Mouse (Mus musculus) heart, postnatal 0 days (tissue): ENCODE data around the gene Ist1. TPM values are rescaled to one million over a fixed set of nuclear protein-coding genes. Genes with fewer than 3 reads are reported as not detected.

ENCODE experiments used
- ATAC-seq: fragments of 200-750 bp; cut with Nextera tagmentation; 2 replicates; pipeline ENCODE4 v1.8.0; 2017; ENCODE audit warnings: low read depth, moderate number of reproducible peaks, moderate library complexity; ENCODE audit not compliant: insufficient read depth
- DNase-seq: peaks from one replicate; pipeline ENCODE4 v3.0.0-alpha.2; 2016; ENCODE audit warnings: low spot score
- H3K27ac ChIP-seq: fragments of 300-500 bp; sonication (generic); 2 replicates; pipeline ENCODE4 v1.5.1; 2014; ENCODE audit warnings: low read depth, mild to moderate bottlenecking
- H3K27me3 ChIP-seq: fragments of 300-500 bp; sonication (generic); 2 replicates; pipeline ENCODE4 v1.6.1; 2014; ENCODE audit warnings: low read length, mixed read lengths; ENCODE audit not compliant: control insufficient read depth, insufficient read depth
- H3K36me3 ChIP-seq: fragments of 300-500 bp; sonication (generic); replicated peaks from 2 replicates; pipeline ENCODE4 v1.6.1; 2014; ENCODE audit warnings: low read length, mixed read lengths; ENCODE audit not compliant: control insufficient read depth, insufficient read depth
- H3K4me1 ChIP-seq: fragments of 300-500 bp; sonication (generic); 2 replicates; pipeline ENCODE4 v1.6.1; 2014; ENCODE audit warnings: antibody characterized with exemption; ENCODE audit not compliant: control insufficient read depth, insufficient read depth
- H3K4me2 ChIP-seq: fragments of 300-500 bp; sonication (generic); 2 replicates; pipeline ENCODE4 v1.6.1; 2014; ENCODE audit warnings: low read depth, mild to moderate bottlenecking, low read length, moderate library complexity
- H3K4me3 ChIP-seq: fragments of 300-500 bp; sonication (generic); 2 replicates; pipeline ENCODE4 v1.5.1; 2014; ENCODE audit warnings: low read depth, low read length
- H3K9ac ChIP-seq: fragments of 300-500 bp; sonication (generic); replicated peaks from 2 replicates; pipeline ENCODE4 v1.6.1; 2014; ENCODE audit warnings: low read depth, low read length, mixed read lengths
- H3K9me3 ChIP-seq: fragments of 300-500 bp; sonication (generic); replicated peaks from 2 replicates; pipeline ENCODE4 v1.6.1; 2016; ENCODE audit warnings: low read length; ENCODE audit not compliant: control insufficient read depth
- CTCF ChIP-seq: IDR thresholded peaks from 2 replicates; pipeline ENCODE4 v1.5.1; 2016; ENCODE audit warnings: antibody characterized with exemption, control low read depth, low read depth
- EP300 ChIP-seq: IDR thresholded peaks from 2 replicates; pipeline ENCODE4 v1.6.1; 2016; ENCODE audit warnings: antibody characterized with exemption, low read depth
- WGBS: fragments of 180-500 bp; shearing (Covaris S2); extraction: QIAGEN DNeasy Blood & Tissue Kit; methylation state at CpG from one replicate; pipeline ENCODE4 v1.1.7; 2014; 5-methylcytosine and 5-hydroxymethylcytosine counted together
- polyA plus RNA-seq: library from polyadenylated mRNA; unstranded; fragments of >200 nt; fragmentation: Nextera tagmentation; extraction: Ambion mirVana; gene quantifications from 2 replicates; pipeline ENCODE4 v1.2.1, GENCODE M21; 2015
- total RNA-seq: library from RNA; depleted of rRNA; stranded (reverse); fragments of >200 nt; gene quantifications from 2 replicates; pipeline ENCODE4 v1.2.3, GENCODE M21; 2014; ENCODE audit warnings: low replicate concordance

The Ist1 gene
- total and polyA plus RNA-seq, 2 experiments from 2014 or later = 65.3 to 70.5 TPM

GRCm38 (mm10) chr8:109650801-109651200 is 42.3 kb downstream of the Ist1 start:
- no peak for ATAC-seq
- no peaks in the 10 kb centered on the region for H3K4me1 ChIP-seq
- no peaks in the 10 kb centered on the region for H3K9me3 ChIP-seq
- DNase-seq = no peak
- H3K27me3 ChIP-seq = no peaks in the 10 kb centered on the region
- TF ChIP-seq EP300 (no peak), CTCF (no peak)
- no peak overlapping the region for H3K27ac ChIP-seq
- H3K4me3 ChIP-seq = no peak overlapping the region
- H3K4me2 ChIP-seq = no peak overlapping the region
- H3K9ac ChIP-seq = no peak overlapping the region
- 78% methylated on average over 10 of the region's 10 CpGs for WGBS
- no peaks in the 10 kb centered on the region for H3K36me3 ChIP-seq

GRCm38 (mm10) chr8:109648469-109648868 is 44.6 kb downstream of the Ist1 start:
- ATAC-seq = no peak
- no peak for TF ChIP-seq EP300
- no peak for TF ChIP-seq CTCF
- H3K4me3 ChIP-seq = no peak overlapping the region
- H3K27me3 ChIP-seq = no peaks in the 10 kb centered on the region
- DNase-seq = no peak
- no peak overlapping the region for H3K4me2 ChIP-seq
- H3K27ac ChIP-seq = no peak overlapping the region
- no peaks in the 10 kb centered on the region for H3K4me1 ChIP-seq
- 26% methylated on average over 7 of the region's 7 CpGs for WGBS
- no peak overlapping the region for H3K9ac ChIP-seq
- no peaks in the 10 kb centered on the region for H3K36me3 ChIP-seq
- no peaks in the 10 kb centered on the region for H3K9me3 ChIP-seq

GRCm38 (mm10) chr8:109647331-109647730 is 45.7 kb downstream of the Ist1 start:
- no peak for DNase-seq
- H3K9me3 ChIP-seq = no peaks in the 10 kb centered on the region
- WGBS = 53% methylated on average over 11 of the region's 11 CpGs
- H3K4me1 ChIP-seq = no peaks in the 10 kb centered on the region
- no peak overlapping the region for H3K9ac ChIP-seq
- H3K27me3 ChIP-seq = no peaks in the 10 kb centered on the region
- H3K36me3 ChIP-seq = no peaks in the 10 kb centered on the region
- H3K4me3 ChIP-seq = no peak overlapping the region
- no peak for ATAC-seq
- TF ChIP-seq EP300 (no peak), CTCF (no peak)
- no peak overlapping the region for H3K27ac ChIP-seq
- H3K4me2 ChIP-seq = no peak overlapping the region

DNA sequence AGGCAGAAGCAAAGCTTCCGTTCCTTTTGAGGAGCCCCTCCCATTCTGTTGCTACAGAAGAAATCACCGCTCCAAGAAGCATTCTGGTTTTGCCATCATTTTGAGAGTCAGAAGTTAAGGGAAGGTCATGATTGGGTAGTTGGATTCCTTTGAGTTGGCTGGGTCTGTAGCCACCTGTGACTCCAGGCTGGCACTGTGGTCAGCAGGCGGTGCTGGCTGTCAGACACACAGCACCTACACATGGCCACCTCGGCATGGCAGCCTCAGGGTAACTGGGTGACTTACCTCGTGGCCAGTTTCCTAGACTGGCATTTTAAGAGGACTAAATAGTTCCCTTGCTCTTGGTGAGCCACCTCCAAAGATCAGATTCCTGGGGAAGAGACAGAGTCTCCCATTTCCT is 51.8 kb downstream of the Ist1 start:
- no peak overlapping the region for H3K4me3 ChIP-seq
- no peak for DNase-seq
- ATAC-seq = no peak
- WGBS = 67% methylated on average over 5 of the region's 5 CpGs
- H3K4me2 ChIP-seq = no peak overlapping the region
- H3K9me3 ChIP-seq = no peaks in the 10 kb centered on the region
- no peaks in the 10 kb centered on the region for H3K27me3 ChIP-seq
- H3K36me3 ChIP-seq = no peaks in the 10 kb centered on the region
- TF ChIP-seq EP300 = no peak
- TF ChIP-seq CTCF = no peak
- H3K27ac ChIP-seq = no peak overlapping the region
- H3K9ac ChIP-seq = no peak overlapping the region
- no peaks in the 10 kb centered on the region for H3K4me1 ChIP-seq

- H3K4me2 ChIP-seq = no peak overlapping the region
- H3K9me3 ChIP-seq = no peaks in the 10 kb centered on the region
- no peak overlapping the region for H3K27ac ChIP-seq
- ATAC-seq (no peak), DNase-seq (no peak)
- H3K4me1 ChIP-seq = no peaks in the 10 kb centered on the region
- H3K27me3 ChIP-seq = no peaks in the 10 kb centered on the region
- H3K36me3 ChIP-seq = no peaks in the 10 kb centered on the region
- WGBS = 52% methylated on average over 7 of the region's 7 CpGs
- H3K4me3 ChIP-seq = no peak overlapping the region
- H3K9ac ChIP-seq = no peak overlapping the region
- TF ChIP-seq EP300 = no peak
- TF ChIP-seq CTCF = no peak
Observed at GRCm38 (mm10) chr8:109640410-109640809, 52.6 kb downstream of the Ist1 start.

DNA sequence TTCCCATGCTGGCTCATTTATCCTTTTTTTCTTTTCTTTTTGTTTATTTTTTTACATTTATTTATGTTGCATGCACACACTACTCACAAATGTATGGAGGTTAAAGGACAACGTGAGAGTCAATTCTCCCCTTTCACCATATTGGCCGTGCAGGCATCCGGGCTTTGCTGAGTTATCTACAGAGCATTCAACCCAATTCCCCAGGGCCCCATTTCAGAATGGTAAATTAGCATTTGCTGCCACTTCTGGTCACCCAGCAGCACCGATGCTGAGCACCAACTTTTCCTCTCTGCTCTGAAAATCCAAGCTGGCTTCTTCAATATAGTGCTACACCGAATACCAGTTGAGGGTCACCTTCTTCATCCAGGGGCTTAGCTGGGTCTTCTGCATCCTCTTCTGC is 54.2 kb downstream of the Ist1 start:
- no peak for DNase-seq
- Histone ChIP-seq H3K9me3 (no peaks in the 10 kb centered on the region), H3K27ac (no peak overlapping the region), H3K4me1 (no peaks in the 10 kb centered on the region), H3K9ac (no peak overlapping the region), H3K4me3 (no peak overlapping the region), H3K27me3 (no peaks in the 10 kb centered on the region), H3K4me2 (no peak overlapping the region), H3K36me3 (no peaks in the 10 kb centered on the region)
- WGBS = 76% methylated on average over 5 of the region's 5 CpGs
- no peak for ATAC-seq
- no peak for TF ChIP-seq CTCF
- TF ChIP-seq EP300 = no peak
